Mouse (Mus musculus) cortical plate, adult 2 months (tissue): ENCODE data around the gene Rwdd4a. TPM values are rescaled to one million over a fixed set of nuclear protein-coding genes. Genes with fewer than 3 reads are reported as not detected.

ENCODE experiments used
- H3K27ac ChIP-seq: fragments of 200-500 bp; 2 replicates; pipeline ENCODE4 v1.5.1; 2012; ENCODE audit warnings: low read length, control low read depth, inconsistent platforms; ENCODE audit not compliant: insufficient read depth
- H3K4me1 ChIP-seq: fragments of 200-500 bp; 2 replicates; pipeline ENCODE4 v1.6.1; 2011; ENCODE audit warnings: low read length; ENCODE audit not compliant: control insufficient read depth, insufficient read depth
- H3K4me3 ChIP-seq: fragments of 200-500 bp; 2 replicates; pipeline ENCODE4 v1.5.1; 2011; ENCODE audit warnings: mild to moderate bottlenecking, low read length, control low read depth; ENCODE audit not compliant: insufficient read depth
- CTCF ChIP-seq: fragments of 200-500 bp; IDR thresholded peaks from 2 replicates; pipeline ENCODE4 v1.5.1; 2011; ENCODE audit warnings: mild to moderate bottlenecking, control low read depth, low read length; ENCODE audit not compliant: insufficient read depth; ENCODE audit errors: extremely low read depth
- POLR2A ChIP-seq: fragments of 200-500 bp; IDR thresholded peaks from 2 replicates; pipeline ENCODE4 v1.6.1; 2011; ENCODE audit warnings: mild to moderate bottlenecking, low read length, control low read depth; ENCODE audit not compliant: insufficient read depth; ENCODE audit errors: extremely low read depth
- polyA plus RNA-seq: library from polyadenylated mRNA; depleted of rRNA; stranded (reverse); fragments of >200 nt; gene quantifications from 2 replicates; pipeline ENCODE4 v1.2.3, GENCODE M21; 2012

Rwdd4a gene
- polyA plus RNA-seq, 1 experiment: 21.4 TPM

GRCm38 (mm10) chr8:47528094-47528493, 5.4 kb upstream of the Rwdd4a start:
- Histone ChIP-seq H3K4me1 (peaks cover 2% of the 10 kb centered on the region; the same call in 1 of the 2 replicates), H3K27ac (no peak overlapping the region), H3K4me3 (no peak overlapping the region)
- no peak for TF ChIP-seq CTCF
- TF ChIP-seq POLR2A: no peak

- no peaks in the 10 kb centered on the region; the same call in 1 of the 2 replicates for H3K4me1 ChIP-seq
- no peak overlapping the region for H3K4me3 ChIP-seq
- H3K27ac ChIP-seq: no peak overlapping the region
- TF ChIP-seq POLR2A: no peak
- no peak for TF ChIP-seq CTCF
These were observed 4.9 kb downstream of the Rwdd4a start for GRCm38 (mm10) chr8:47538323-47538722.

GRCm38 (mm10) chr8:47542746-47543145, 9.3 kb downstream of the Rwdd4a start:
- TF ChIP-seq CTCF: no peak
- TF ChIP-seq POLR2A: no peak
- Histone ChIP-seq H3K4me1 (no peaks in the 10 kb centered on the region; the same call in 1 of the 2 replicates), H3K27ac (no peak overlapping the region), H3K4me3 (no peak overlapping the region)

- H3K4me1 ChIP-seq: no peaks in the 10 kb centered on the region; the same call in 1 of the 2 replicates
- no peak overlapping the region for H3K27ac ChIP-seq
- TF ChIP-seq POLR2A (no peak), CTCF (no peak)
- H3K4me3 ChIP-seq: no peak overlapping the region
These were observed 10.6 kb downstream of the Rwdd4a start for GRCm38 (mm10) chr8:47544094-47544493.

- Histone ChIP-seq H3K4me3 (no peak overlapping the region), H3K27ac (no peak overlapping the region)
- no peak for TF ChIP-seq POLR2A
- no peak for TF ChIP-seq CTCF
These were observed 13.6 kb downstream of the Rwdd4a start for GRCm38 (mm10) chr8:47547102-47547501.

GRCm38 (mm10) chr8:47553613-47554012, 20.1 kb downstream of the Rwdd4a start:
- Histone ChIP-seq H3K4me3 (no peak overlapping the region), H3K4me1 (no peaks in the 10 kb centered on the region), H3K27ac (no peak overlapping the region)
- TF ChIP-seq CTCF: peak; percentile 36; the same call in 1 of the 2 replicates
- no peak for TF ChIP-seq POLR2A

More at GRCm38 (mm10) chr8:47547102-47547501, 13.6 kb downstream of the Rwdd4a start:
- H3K4me1 ChIP-seq: no peaks in the 10 kb centered on the region

GRCm38 (mm10) chr8:47556446-47556845, 23.0 kb downstream of the Rwdd4a start:
- Histone ChIP-seq H3K27ac (no peak overlapping the region), H3K4me3 (no peak overlapping the region), H3K4me1 (no peaks in the 10 kb centered on the region)
- TF ChIP-seq CTCF (no peak), POLR2A (no peak)

- H3K4me3 ChIP-seq: no peak overlapping the region
- H3K4me1 ChIP-seq: no peaks in the 10 kb centered on the region
- TF ChIP-seq POLR2A (no peak), CTCF (no peak)
- no peak overlapping the region for H3K27ac ChIP-seq
These were observed 24.8 kb downstream of the Rwdd4a start for GRCm38 (mm10) chr8:47558274-47558673.

GRCm38 (mm10) chr8:47560801-47561200, 27.3 kb downstream of the Rwdd4a start:
- TF ChIP-seq POLR2A: no peak
- TF ChIP-seq CTCF: no peak
- H3K4me1 ChIP-seq: no peaks in the 10 kb centered on the region
- no peak overlapping the region for H3K4me3 ChIP-seq
- no peak overlapping the region for H3K27ac ChIP-seq

- no peaks in the 10 kb centered on the region for H3K4me1 ChIP-seq
- H3K4me3 ChIP-seq: no peak overlapping the region
- no peak for TF ChIP-seq POLR2A
- no peak for TF ChIP-seq CTCF
- H3K27ac ChIP-seq: no peak overlapping the region
These were observed 33.1 kb downstream of the Rwdd4a start for GRCm38 (mm10) chr8:47566551-47566950.
